Mouse (Mus musculus): ENCODE results near the gene Ptger4.

Gene Ptger4

GRCm38 (mm10) chr15:5157386-5157785, 86.6 kb downstream of the Ptger4 start:
- no peak for DNase-seq

All from lung, postnatal 14 days (tissue).